Mouse (Mus musculus) heart, adult 18-20 months (tissue): ENCODE results near the gene Gm21488. TPM values are rescaled to one million over a fixed set of nuclear protein-coding genes. Genes with fewer than 3 reads are reported as not detected.
"Not testable (repeated sequence)": the region's sequence is repeated elsewhere in the genome, so short reads cannot be mapped to it uniquely, and the experiment has no call there.

Experiments
- DNase-seq, 2 experiments: peaks; one replicate each; pipeline ENCODE4 v3.0.0; 2021 to 2022; ENCODE audit warnings: mixed read lengths in 1 of 2
- long read RNA-seq, 2 experiments: library from polyadenylated mRNA; stranded (forward); transcript quantifications; one replicate each; pipeline ENCODE4 v2.0.0; 2021
- total RNA-seq, 2 experiments: library from RNA; stranded (reverse); gene quantifications; 2 replicates each; pipeline ENCODE4 v1.2.3; 2021

The Gm21488 gene
- not detected for total RNA-seq
- long read RNA-seq, experiment 1 = 0 reads
- long read RNA-seq, experiment 2 = 0 reads

GRCm38 (mm10) chrY:27521820-27522219, at the start of gene Gm21488:
Gene Gm21488 (minus strand): TSS chrY:27521920.
- DNase-seq = not testable (repeated sequence)
